Mouse (Mus musculus): ENCODE data around the gene Wdtc1. TPM values are rescaled to one million over a fixed set of nuclear protein-coding genes. Genes with fewer than 3 reads are reported as not detected.

Gene Wdtc1
- 10 to 100 TPM; 44.6 to 63.8 TPM for total RNA-seq (2021)
- long read RNA-seq, experiment 1, full-length matches to known transcripts = 1 of 24 reads
- long read RNA-seq, experiment 1, partial matches to known transcripts = 0 of 24 reads
- long read RNA-seq, experiment 1, other reads (novel, unspliced or antisense) = 23 of 24 reads
- long read RNA-seq, experiment 2, full-length matches to known transcripts = 4 of 24 reads
- long read RNA-seq, experiment 2, partial matches to known transcripts = 11 of 24 reads
- long read RNA-seq, experiment 2, other reads (novel, unspliced or antisense) = 9 of 24 reads

GRCm38 (mm10) chr4:133353367-133354365, at the start of gene Wdtc1:
TSS of gene Wdtc1 (minus strand) at chr4:133353481.
- DNase-seq = peak in 1 of 2 experiments; percentile 63

DNA sequence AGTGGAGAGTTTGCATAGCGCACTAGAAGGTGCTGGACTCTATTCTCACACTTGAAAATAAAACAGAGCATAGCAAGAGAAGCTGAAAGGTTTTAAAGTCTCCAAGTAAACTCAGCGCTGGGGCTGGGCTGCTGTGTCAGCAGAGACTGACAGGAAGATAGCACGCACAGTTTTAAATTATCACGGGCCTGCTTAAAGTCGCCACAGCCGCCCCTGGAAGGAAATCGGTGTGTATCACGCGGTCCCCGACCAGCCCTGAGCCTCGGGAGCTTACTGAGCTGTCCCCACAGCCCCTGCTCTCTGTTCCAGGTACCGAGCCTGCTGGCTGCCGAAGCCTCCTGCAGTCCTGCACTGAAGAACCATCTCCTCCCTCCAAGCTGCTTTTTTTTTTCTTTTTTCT, 48.7 kb upstream of the Wdtc1 start:
- no peak for DNase-seq

GRCm38 (mm10) chr4:133400098-133400497, 46.8 kb upstream of the Wdtc1 start:
- no peak for DNase-seq

- DNase-seq = no peak
Measured at GRCm38 (mm10) chr4:133399509-133399908, 46.2 kb upstream of the Wdtc1 start.

- no peak for DNase-seq
Measured at GRCm38 (mm10) chr4:133398619-133399018, 45.3 kb upstream of the Wdtc1 start.

DNA sequence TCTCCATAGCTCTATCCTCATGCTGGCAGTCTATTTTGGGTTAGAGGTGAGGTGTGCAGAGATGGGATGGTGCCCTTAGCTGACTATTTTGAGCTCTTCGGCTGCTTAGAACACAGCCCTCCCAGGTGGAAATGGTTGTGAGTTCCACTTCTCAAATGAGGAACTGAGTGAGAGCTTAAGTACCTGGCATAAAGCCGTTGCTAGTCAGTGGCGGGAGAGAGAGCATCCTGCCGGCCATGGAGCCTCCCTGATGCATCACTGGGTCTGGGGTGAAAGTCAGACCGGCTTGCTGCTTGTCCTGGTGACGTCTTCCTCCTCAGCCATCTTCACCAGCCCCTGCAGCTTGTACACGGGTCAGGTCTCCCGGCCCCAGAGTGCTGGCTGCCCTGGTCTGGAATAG, 44.7 kb upstream of the Wdtc1 start:
- DNase-seq = no peak

DNA sequence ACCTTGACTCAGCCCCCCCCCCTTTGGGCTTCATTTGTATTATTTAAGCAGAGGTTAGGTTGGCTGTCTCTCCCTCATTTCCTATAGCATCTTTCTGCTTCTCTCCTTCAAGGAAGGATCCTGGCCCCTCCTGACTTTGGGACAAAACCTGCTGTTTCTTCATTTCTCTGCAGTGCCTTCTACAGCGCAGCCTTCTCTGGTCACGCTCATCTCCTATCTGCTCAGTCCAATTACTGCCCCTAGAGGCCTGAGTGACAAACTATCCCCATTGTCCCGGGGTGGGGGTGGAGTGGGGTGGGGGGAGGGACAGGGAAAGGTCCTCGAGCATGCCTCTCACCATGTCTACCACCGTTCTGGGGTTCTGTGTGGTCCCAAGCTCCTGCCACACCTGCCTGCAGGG, 44.0 kb upstream of the Wdtc1 start:
- DNase-seq = no peak

DNA sequence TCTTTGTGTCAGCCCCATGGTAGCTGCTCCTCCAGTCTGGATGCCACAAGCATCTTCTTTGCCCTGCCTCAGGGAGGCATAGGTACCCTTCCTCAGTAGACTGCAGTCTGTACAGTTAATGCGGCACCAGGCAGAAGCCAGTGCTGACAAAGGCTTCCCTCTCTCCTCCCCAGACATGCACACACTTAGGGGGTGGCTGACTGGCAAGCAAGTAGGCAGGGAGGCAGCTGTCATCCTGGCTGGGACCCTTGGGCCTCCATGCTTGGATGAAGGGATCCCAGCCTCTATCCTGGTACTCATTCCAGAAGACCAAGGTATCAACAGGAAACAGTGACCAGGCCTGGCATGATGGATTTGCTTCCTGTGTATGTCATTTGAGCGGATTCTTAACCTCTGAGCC, 42.8 kb upstream of the Wdtc1 start:
- no peak for DNase-seq

- DNase-seq = no peak
Measured at GRCm38 (mm10) chr4:133394981-133395573, 41.8 kb upstream of the Wdtc1 start.

DNA sequence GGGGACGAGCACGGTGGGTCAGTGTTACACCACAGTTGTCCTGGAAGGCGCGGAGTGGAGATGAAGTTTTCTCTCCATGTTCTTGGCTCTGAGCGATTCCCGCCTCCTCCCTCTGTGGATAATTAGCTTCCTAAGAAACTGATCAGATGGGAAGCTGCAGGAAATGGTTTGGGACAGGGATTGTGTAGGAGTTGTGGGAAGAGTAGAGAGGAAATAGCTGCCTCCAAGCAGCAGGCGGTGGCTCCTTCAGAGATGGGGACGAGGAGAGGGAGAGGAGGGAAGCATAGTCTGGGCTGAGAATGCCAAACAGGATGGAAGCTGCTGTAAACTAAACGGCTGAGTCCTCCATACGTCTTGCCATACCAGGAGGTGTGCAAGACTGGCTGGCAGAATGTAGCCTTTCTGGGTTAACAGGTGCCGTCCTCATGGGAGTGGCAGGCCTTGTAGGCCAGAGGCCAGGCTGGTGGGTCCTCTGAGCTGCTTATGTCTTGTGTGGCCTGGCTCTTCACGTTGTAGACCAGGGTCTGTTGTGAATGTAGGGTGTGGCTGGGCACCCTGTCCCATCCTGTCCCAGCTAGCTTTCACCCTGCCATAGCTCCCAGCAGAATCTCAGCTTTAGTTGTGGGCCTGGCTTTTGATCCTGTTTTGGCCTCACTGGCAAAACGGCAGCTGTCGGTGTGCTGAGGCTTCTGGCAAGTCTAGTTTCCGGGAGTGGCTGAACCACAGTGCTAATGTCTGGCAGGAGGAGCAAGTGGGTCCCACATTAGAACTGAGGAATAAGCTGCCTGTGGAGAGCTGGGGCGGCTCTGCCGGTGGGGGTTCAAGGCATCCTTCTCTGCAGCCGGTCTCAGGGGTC, 38.1 kb upstream of the Wdtc1 start:
- DNase-seq = no peak

- no peak for DNase-seq
Measured at GRCm38 (mm10) chr4:133390585-133390984, 37.3 kb upstream of the Wdtc1 start.

DNA sequence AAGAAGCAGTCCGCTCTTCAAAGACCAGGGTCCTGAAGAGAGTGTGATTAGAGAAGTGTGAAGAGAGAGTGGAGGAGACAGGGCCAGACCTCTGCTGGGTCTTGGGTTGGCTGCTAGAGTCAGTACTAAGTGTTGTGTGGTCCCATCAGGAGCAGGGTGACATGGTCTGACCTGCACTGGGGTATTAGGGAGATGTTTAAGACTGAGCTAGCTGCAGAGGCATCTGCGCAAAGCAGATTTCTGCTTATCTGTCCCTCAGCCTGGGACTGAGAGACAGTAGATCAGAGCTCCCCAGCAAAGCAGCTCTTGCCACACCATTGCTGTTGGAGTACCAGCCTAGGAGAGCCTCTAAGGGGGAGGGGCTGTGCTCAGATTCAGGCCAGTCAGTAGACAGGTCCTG, 36.8 kb upstream of the Wdtc1 start:
- no peak for DNase-seq

DNA sequence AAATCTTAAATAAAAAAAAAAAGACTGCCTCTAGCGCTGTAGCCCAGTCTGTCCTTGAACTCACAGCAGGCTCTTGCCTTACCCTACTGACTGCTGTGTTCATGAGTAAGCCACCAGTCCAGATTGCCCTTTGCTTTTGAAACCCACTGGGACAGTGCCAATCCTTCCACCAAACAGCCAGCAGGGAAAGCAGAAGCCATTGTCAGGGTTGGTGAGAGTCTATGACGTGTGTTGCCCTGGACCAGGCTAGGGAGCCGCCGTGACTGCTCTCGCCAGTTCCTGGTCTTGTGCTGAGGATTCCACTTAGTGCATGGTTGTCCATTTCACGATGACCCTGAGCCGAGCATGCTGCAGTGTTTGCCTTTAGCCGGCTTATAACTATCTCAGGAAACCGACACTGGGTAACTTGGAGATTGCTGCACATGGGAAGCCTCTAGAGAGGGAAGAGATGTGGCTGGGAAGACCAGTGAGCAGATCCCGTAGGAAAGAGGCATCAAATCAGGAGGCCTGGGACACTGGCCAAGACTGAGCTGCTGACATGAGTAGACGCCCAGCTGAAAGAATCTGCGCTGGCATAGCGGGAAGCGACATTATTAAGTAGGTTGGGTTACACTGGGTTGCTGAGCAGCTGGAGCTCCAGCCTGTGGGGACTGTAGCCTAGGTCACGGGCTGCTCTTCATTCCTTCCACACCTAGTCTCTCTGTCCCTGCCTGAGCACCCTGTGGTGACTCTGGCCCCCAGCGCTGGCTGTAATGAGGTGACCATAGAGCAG, 35.7 kb upstream of the Wdtc1 start:
- peak; percentile 82 to 88 for DNase-seq

DNA sequence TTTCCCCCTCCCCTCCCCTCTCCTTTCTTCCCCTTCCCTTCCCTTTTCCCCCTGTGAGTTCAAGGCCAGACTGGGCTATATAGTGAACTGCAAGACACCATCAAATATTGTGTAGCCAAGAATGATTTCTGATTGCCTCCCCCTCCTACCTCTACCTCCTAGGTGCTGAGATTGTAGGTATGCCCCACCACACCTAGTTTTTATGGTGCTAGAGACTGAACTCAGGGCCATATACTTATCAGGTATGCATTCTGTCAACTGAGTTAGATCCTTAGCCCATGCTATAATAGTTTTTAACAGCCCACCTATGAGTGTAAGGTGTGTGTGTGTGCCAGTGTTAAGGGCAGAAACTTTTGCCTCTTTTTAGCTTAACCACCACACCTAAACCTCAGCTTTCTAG, 33.8 kb upstream of the Wdtc1 start:
- DNase-seq = no peak

DNA sequence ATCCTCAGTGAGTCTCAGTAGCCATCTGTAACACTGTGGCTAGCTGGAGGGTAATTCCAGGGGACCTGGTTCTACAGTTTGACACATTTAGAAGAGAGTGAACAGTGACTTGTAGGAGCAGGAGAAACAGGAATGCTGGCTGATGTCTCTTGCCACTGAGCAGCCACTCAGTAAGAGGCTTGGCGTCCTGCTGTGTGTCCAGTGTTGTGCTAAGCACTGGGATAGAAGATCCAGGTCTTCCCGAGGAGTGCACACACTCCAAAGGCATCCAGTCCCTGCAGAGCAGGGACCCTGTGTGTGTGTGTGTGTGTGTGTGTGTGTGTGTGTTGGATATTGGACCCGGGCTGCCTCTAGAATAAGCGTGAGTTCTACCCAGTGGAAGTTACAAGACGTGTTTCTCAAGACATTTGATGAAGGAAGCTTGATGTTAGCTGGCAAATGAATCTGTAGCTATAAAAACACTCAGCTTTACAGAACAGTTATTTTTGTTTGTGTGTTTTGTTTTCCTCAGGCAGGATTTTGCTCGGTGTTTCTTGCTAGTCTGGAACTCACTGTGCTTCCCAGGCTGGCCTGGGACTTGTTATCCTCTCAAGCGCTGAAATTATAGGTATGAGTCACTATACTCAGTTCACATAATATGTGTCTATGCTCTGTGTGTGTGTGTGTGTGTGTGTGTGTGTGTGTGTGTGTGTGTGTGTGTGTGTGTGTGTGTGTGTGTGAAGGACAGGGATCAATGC, 32.9 kb upstream of the Wdtc1 start:
- DNase-seq = no peak

- no peak for DNase-seq
Measured at GRCm38 (mm10) chr4:133381141-133381540, 27.9 kb upstream of the Wdtc1 start.

DNA sequence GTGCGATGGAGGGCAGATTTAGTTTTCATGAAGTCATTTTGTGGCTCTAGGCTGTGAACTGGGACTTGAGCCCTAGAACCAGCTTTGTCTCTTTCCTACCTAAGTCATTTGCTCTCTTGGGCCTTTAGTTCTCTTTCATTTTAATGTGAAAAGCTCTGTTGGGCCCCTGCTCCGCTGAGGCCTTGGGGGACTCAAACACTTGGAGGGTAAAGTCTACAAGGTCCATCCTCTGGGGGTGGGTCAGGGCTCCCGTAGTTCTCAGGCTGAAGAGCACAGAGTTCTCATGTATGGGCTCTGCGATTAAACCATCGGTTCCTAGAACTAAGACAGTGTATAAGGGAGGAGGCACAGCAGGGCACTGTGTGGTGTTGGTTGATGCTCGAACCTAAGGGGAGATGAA, 27.3 kb upstream of the Wdtc1 start:
- no peak for DNase-seq

GRCm38 (mm10) chr4:133379861-133380260, 26.6 kb upstream of the Wdtc1 start:
- DNase-seq = no peak

- DNase-seq = no peak
Measured at GRCm38 (mm10) chr4:133379046-133379347, 25.7 kb upstream of the Wdtc1 start.

DNA sequence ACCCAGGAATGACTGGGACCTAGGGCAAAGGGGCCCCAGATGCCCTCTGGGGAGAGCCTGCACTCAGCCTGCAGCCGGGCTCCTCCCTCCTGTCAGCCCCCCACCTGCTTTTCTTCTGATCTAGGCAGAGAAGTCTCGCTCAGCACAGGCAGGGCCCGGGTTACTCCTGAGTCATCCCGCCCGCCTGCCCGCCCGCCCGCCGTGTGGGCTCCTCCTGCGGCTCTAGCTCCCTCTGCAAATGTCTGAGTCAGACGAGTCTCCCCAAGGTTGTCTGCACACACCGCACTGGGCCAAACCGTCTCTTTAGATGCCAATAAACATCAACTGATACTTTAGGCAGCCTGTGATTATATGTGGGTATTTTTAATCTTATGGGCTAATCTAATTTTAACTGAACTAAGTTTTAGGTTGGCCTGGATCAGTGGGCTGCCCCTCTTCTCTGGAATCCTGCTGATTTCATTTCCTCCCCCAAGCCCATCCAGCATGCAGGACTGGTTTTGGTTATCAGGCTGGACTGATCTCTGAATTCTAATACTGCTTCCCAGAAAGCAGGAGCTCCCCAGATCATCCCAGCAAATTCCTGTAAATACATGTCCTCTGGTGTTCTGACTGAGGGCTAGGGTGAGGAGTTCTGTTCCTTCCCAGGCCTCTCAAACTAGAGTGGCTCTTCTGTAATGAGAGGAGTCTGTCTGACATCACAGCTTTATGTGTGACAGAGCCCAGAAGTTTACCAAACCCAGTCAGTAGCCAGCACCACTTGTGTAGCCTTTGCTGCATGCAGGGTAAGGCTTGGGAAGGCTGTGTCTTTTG, 25.2 kb upstream of the Wdtc1 start:
- peak; percentile 84 to 85 for DNase-seq
